Mouse (Mus musculus) frontal cortex, postnatal 14 days (tissue): ENCODE results near the gene Rpl27a.

Experiments
- DNase-seq, 2 experiments: peaks; one replicate each; pipeline ENCODE4 v3.0.0; 2022; ENCODE audit warnings: low spot score in 2 of 2

The Rpl27a gene

DNA sequence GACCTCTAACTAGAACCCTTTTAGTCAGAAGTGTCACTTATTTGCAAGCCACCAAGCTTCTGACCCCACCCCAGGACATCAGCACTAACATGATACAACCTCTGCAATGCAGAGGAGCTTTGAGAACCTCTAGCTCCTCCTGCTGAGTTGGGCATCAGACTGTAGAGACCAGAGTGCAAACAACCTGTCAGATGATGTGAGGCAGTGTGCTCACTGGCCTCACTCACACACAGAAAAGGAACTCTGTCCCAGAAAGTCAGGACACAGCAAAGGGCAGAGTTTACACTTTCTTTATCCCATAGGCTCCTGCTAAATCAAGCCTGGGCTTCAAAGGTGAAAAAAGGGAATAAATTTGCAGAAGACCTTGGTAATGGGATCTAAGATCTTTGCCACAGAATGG lies 47.4 kb downstream of the Rpl27a start:
- no peak for DNase-seq

DNA sequence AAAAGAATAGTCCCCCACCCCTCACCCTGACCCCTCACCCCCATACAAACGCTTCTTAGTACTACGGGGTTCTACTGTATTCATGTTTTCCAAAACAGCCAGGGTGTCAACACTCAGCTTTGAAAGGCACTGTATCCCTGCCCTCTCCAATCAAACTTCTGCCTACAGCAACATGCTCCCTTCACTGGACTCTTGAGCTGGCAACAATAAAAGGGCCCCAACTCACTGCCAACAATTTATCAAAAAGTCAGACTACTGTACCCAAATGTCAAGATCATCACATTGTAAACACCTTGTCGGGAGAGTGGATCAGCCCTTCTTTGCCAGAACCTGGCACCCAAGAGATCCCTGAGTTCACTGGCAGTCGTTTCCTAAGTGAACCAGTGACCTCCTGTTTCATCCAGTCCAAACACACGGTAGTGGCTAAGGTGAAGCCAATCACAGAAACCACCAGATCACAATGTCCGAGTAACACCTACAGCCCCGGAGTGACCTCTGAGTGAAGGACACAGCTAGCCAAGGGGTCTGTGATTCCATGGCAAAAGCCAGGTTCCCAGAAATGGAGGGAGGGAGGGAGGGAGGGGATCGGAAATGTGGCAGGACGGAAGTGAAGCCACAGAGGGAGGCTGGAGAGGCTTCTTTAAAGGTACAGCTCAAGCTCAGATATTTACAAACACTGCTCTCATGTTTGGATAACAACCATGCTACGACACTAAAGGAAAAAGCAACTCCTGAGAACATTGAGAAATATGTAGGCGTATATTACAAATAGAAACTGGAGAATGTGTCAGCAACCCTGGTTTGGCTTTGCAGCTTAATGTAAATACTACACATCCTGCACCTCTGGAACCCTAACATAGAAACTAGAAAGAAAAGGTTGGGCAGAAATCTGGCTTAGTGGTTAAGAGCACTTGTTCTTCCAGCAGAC lies 48.2 kb downstream of the Rpl27a start:
- DNase-seq, result no peak

DNA sequence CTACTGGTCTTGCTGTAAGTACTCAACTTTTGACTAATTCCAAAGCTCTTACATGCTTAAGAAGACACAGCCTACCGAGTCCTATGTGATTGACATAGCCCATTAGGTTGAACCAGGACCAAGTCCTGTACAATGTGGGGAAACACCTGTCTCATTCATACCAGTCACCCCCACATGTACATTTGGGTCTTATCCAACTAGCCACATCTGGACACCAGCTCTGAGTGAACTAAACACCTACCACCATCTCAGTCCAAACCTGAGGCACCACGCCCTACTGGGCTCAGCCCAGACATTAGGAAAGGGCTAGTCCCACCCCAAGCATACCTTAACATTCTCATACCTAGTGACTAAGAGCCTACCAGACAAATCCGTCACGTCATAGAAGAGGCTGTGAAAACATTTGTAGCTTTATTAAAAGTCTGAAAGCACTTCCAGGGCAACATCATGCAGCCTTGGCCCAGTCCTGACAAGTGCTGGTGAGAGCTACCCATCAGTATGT lies 49.5 kb downstream of the Rpl27a start:
- DNase-seq, result no peak
